Mouse (Mus musculus): ENCODE measurements around the gene H2-D1.

The H2-D1 gene

DNA sequence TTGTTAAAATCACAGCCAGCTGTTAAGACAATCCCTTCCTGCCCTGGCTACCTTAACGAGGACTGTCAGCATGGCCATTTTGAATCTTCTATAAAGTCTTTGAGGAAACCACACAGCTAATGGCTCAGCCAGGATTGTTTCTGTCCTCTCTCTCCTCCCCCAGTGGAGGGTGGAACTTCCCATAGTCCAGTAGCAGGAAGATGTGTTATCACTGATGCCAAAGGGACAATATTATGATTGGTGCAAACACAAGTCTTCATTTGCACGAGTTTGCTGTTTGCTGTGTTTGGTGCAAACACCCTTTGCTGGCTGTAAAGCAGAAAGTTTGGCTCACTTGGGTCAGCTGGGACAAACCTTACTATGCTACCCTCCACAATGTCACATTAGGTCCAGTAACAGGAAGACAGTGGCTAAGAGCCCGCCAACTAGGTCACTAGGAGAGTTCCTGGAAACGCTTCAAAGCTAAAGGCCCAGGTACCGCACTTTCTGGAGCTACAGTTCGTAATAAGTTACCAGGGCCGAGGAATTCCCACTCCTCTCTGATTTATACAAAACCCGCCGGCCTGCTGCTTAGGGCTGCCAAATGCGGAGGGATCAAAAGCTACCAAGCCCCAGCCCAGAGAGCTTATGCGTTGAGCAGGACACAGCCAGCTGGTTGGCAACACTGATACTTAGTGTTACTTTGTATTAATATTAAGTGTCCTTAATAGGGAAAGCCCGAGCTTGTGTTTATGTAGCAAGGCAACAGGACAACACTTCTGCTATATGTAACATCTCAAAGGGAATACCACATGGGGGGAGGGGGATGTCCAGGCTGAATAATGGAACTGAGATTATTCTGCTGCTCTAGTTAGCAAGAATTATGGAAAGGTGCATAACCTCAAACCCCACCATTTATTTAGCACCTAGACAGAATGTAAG, 21.9 kb upstream of the H2-D1 start:
- no peak for DNase-seq

- peak; percentile 95 for DNase-seq
These were observed 21.1 kb upstream of the H2-D1 start, which contains the start of gene Ddx39b for GRCm38 (mm10) chr17:35241305-35242014. TSS of gene Ddx39b (plus strand) at chr17:35241746.

GRCm38 (mm10) chr17:35242015-35242941, 20.3 kb upstream of the H2-D1 start:
- peak; percentile 78 for DNase-seq

- DNase-seq: peak; percentile 54
These were observed 19.4 kb upstream of the H2-D1 start for GRCm38 (mm10) chr17:35243086-35243485.

DNA sequence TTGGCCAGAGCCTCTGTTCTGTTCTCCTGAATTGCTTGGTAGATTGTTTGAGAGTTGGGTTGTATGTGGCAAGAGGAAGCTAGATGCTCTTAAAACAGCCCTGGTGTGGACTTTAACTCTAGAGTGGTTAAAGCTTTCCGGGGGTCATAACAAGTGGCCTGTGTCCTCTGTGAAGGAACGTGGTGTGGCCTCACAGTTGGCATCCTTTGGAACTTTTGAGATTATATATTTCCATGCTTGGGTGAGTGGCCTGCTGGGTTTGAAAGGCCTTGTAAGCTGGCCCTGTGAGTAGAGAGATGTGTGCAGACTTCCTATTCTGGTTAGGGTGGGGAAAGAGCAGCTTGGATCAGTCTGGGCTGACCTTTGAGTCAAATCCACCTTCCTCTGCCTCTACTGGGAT, 17.5 kb upstream of the H2-D1 start:
- no peak for DNase-seq

GRCm38 (mm10) chr17:35245731-35246623, 16.6 kb upstream of the H2-D1 start:
- no peak for DNase-seq

- DNase-seq: no peak
These were observed 15.4 kb upstream of the H2-D1 start for GRCm38 (mm10) chr17:35247144-35247543.

GRCm38 (mm10) chr17:35248986-35249385, 13.5 kb upstream of the H2-D1 start:
- DNase-seq: no peak

GRCm38 (mm10) chr17:35249451-35250197, 12.9 kb upstream of the H2-D1 start:
- no peak for DNase-seq

DNA sequence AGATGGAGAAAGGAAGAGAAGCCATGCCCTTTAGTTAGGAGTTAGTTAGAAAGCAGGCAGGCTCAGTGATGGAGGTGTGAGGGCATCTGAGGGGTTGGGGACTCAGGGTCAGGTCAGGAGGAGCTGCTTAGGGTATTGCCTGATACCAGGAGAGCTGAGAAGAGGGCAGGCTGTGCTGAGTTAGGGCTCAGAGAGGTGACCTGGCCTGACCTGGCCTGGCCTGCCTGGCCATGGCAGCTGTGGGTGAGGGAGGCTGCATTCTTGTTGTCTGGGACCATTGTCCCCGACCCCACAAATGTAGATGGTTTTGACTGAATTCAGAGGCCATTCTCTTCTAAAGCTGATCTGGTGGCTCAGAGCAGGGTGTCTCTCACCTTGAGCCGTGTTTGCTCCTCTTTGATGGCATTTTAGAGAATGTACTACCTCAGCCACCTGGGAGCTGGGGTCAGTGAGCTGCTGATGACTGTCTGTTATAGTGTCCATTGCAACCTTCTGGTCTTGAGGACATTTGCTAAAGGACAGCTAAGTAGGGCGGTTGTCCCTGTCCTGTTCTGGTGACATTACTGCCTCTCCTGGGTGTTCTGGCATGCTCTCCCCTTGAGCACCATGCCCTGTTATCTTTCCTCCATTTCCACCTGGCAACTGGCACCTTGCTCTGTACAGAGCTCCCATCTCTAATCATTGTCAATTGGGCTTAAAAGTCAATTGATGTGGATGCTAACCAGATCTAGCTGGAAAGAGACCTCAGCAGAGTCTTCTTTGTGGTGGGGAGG, 12.0 kb upstream of the H2-D1 start:
- no peak for DNase-seq

DNA sequence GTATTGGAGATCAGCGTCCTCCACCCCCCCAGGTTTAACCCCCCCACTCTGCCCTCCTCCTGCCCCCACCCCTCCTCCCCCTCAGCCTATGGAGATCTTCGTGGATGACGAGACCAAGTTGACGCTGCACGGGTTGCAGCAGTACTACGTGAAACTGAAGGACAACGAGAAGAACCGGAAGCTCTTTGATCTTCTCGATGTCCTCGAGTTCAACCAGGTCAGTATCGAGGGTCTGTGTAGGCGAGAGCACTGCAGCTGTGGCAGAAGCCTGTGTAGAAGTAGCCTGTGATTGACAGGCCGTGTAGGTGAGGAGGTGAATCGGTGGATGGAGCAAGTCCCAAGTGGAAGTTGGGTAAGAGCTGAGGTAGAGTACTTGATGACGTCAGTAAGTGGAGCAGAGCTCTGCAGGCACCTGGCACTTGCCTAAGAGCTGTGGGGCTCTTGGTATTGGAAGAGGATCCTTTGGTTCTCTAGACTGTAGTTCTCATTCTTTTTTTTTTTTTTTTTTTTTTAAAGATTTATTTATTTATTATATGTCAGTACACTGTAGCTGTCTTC, 11.3 kb upstream of the H2-D1 start:
- no peak for DNase-seq

- no peak for DNase-seq
These were observed 10.5 kb upstream of the H2-D1 start for GRCm38 (mm10) chr17:35251981-35252380.

DNA sequence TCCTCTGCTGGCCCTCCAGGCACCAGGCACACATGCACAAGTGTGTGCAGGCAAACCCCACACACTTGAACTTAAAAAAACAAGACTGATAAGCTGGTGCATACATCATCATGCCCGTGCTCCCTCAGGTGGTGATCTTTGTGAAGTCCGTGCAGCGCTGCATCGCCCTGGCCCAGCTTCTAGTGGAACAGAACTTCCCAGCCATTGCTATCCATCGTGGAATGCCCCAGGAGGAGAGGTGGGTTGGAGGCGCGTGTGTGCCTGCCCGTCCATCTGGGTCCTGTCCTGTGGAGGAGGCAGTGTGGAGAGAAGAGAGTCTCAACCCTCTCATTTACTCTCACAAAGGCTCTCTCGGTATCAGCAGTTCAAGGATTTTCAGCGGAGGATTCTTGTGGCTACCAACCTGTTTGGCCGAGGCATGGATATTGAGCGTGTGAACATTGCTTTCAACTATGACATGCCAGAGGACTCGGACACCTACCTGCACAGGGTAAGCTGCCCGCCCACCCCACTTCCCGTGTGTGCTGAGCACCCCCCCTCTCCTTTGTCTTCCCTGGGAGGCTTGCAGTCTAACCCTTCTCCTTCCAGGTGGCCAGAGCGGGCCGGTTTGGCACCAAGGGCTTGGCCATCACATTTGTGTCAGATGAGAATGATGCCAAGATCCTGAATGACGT, 9.8 kb upstream of the H2-D1 start:
- no peak for DNase-seq

DNA sequence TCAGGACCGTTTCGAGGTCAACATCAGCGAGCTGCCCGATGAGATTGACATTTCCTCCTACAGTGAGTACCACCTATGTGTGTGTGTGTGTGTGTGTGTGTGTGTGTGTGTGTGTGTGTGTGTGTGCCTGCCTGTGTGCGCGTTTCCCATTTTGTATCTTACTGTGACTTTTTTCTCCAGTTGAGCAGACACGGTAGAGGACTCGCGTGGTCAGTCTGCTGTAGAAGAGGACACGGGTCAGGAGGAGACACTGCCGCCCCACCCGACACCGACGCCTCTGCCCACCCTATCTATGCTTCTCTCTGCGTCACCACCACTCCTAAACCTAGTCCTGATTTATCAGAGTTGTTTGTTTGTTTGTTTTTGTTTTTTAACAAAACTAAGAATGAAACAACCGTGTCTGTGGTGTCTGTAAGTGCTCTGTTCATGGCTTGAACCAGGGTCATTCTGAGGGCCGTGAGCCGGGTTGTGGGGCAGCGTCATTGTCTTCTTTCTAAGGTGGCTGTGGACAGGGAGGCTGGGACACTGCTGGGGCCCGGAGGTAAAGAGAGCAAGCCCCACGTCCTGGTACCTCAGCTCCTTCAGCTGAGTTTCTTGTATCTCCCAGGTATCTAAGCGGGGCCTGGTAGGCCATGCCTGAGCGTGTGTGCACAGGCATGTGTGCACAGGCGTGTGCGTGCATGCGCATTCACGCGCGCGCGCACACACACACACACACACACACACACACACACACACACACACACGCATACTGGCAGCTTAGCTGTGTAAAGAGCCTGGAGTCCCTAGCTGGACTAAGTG, 9.0 kb upstream of the H2-D1 start:
- no peak for DNase-seq

GRCm38 (mm10) chr17:35254241-35255098, 8.1 kb upstream of the H2-D1 start:
- peak; percentile 73 for DNase-seq

DNA sequence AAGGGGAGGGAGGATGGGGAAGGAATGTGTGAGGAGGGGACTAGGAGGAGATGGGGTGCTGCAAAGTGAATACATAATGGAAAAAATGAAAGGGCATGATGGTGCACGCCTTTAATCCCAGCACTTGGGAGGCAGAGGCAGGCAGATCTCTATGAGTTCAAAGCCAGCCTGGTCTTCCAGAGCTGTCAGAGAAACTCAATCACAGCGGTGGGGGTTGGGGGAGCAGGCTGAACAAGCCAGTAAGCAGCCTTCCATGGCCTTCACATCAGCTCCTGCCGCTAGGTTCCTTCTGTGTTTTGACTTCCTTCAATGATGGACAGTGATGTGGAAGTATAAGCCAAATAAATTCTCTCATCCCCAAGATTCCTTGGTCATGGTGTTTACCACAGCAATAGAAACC, 7.2 kb upstream of the H2-D1 start:
- no peak for DNase-seq

DNA sequence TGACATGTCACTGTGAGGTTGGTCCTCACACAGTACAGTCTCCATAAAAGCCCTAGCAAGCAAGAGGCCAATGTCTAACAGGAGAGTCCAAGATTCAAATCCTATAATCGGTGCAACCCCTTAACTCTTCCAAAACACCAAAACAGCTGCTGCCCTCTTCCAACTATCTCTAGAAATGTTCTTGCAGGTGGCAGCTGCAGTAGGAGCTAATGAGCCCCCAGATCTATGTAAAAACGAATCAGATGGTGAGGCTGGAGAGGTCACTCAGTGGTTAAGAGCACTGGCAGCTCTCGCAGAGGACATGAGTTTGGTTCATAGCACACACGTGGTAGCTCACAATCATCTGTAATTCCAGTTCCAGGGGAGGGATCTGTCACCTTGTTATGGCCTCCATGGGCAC, 6.8 kb upstream of the H2-D1 start:
- no peak for DNase-seq

Data from liver (tissue).